Comparison of ENCODE assay signal across 27 mouse cellular contexts in genomic region chr2:49210408-49210807, GRCm38 (mm10).
A peak's percentile ranks its signal among the peaks of the same experiment; 100 is the strongest.
DNase-seq lines count a peak whose midpoint lies in the region; ATAC-seq and TF ChIP-seq lines count a peak whose summit lies in the region.
"Had no signal": no experiment of that assay in that cellular context is flagged by ENCODE, and none has a peak within 500 bp of the region (broad histone marks: within the 10 kb centered on the region; RNA-seq: fewer than 3 reads in every experiment).

No protein-coding gene starts in this region.

- no peak for TF ChIP-seq CTCF in left cerebral cortex, adult 2 months (IDR thresholded peaks at IDR 0.05)
- no peak for TF ChIP-seq CTCF in lung, adult 2 months (IDR thresholded peaks at IDR 0.05; ENCODE audit: insufficient read depth, low read length)
- TF ChIP-seq CTCF in kidney, adult 2 months (conservative IDR thresholded peaks at IDR 0.05; ENCODE audit: insufficient read depth, insufficient read length, low read depth, low read length) = no peak

- H3K27me3 ChIP-seq in kidney, adult 2 months (replicated peaks; ENCODE audit: control insufficient read depth, insufficient read depth, low read length) = no peaks in the 10 kb centered on the region
- H3K27me3 ChIP-seq: embryonic facial prominence, embryonic 13.5 days; heart, embryonic 13.5 days; hindbrain, embryonic 12.5 days; limb, embryonic 13.5 days; midbrain, embryonic 12.5 days; neural tube, embryonic 13.5 days had no signal

- H3K36me3 ChIP-seq in kidney, adult 2 months (ENCODE audit: control insufficient read depth, insufficient read depth, low read length) = no peaks in the 10 kb centered on the region
- H3K36me3 ChIP-seq: embryonic facial prominence, embryonic 13.5 days; heart, embryonic 13.5 days; hindbrain, embryonic 12.5 days; limb, embryonic 13.5 days; midbrain, embryonic 12.5 days; neural tube, embryonic 13.5 days had no signal

- no peak overlapping the region for H3K4me3 ChIP-seq in left cerebral cortex, adult 2 months
- H3K4me3 ChIP-seq in lung, adult 2 months (replicated peaks; ENCODE audit: extremely low read depth, low read depth, low read length) = no peak overlapping the region
- no peak overlapping the region for H3K4me3 ChIP-seq in kidney, adult 2 months (ENCODE audit: insufficient read depth, low read depth, low read length)
- H3K4me3 ChIP-seq: embryonic facial prominence, embryonic 13.5 days; erythroblast, embryonic 14.5 days; heart, embryonic 13.5 days; hindbrain, embryonic 12.5 days; limb, embryonic 13.5 days; midbrain, embryonic 12.5 days; neural tube, embryonic 13.5 days had no signal

- intact Hi-C loops in left cerebral cortex, postnatal 4 days (cut with DNase I) = no loop called here
- intact Hi-C loops in left cerebral cortex, adult 2 months (cut with DNase I) = no loop called here

- H3K4me1 ChIP-seq in lung, adult 2 months (ENCODE audit: control insufficient read depth, insufficient read depth, low read length) = no peaks in the 10 kb centered on the region
- H3K4me1 ChIP-seq in kidney, adult 2 months (ENCODE audit: control insufficient read depth, insufficient read depth, low read length) = no peaks in the 10 kb centered on the region
- H3K4me1 ChIP-seq: embryonic facial prominence, embryonic 13.5 days; heart, embryonic 13.5 days; hindbrain, embryonic 12.5 days; limb, embryonic 13.5 days; midbrain, embryonic 12.5 days; neural tube, embryonic 13.5 days had no signal

- TF ChIP-seq POLR2A in lung, adult 2 months (IDR thresholded peaks at IDR 0.05; ENCODE audit: borderline replicate concordance, extremely low read depth, low read depth, low read length) = no peak
- no peak for TF ChIP-seq POLR2A in kidney, adult 2 months (IDR thresholded peaks at IDR 0.05; ENCODE audit: low read depth, low read length)

- no peak for ATAC-seq in monocyte, adult 5-6 weeks (replicated peaks; ENCODE audit: insufficient number of reproducible peaks, low FRiP score, low TSS enrichment, poor library complexity, severe bottlenecking)
- ATAC-seq: intestine, postnatal 0 days had no signal

- WGBS in lung, adult 2 months = 93% methylated on average over 1 of the region's 1 CpGs
- 96% methylated on average over 1 of the region's 1 CpGs for WGBS in kidney, adult 2 months

- peak; percentile 8 for DNase-seq in left cerebral cortex, postnatal 4 days
- DNase-seq in left cerebral cortex, adult 2 months (ENCODE audit: extremely low spot score in 1 of 2, low spot score in 2 of 2) = no peak
- DNase-seq in cerebellum, adult 18-20 months = peak; percentile 55 to 60
- peak; percentile 54 to 69 for DNase-seq in cerebellum, postnatal 10 days
- no peak for DNase-seq in lung, adult 2 months
- DNase-seq in kidney, adult 2 months = no peak
- DNase-seq: adrenal gland, postnatal 25 days; B cell, adult 2 months; gastrocnemius, postnatal 25 days; heart, adult 11 months; heart, postnatal 10 days; kidney, postnatal 14 days; layer of hippocampus, adult 9-11 months; lung, postnatal 36 days; right cerebral cortex, postnatal 4 days; thymus, adult 18-20 months; thymus, postnatal 25 days had no signal

- H3K27ac ChIP-seq in left cerebral cortex, adult 2 months = no peak overlapping the region
- no peak overlapping the region for H3K27ac ChIP-seq in kidney, adult 2 months (ENCODE audit: insufficient read depth, low read depth, low read length)
- H3K27ac ChIP-seq: embryonic facial prominence, embryonic 13.5 days; heart, embryonic 13.5 days; hindbrain, embryonic 12.5 days; limb, embryonic 13.5 days; midbrain, embryonic 12.5 days; neural tube, embryonic 13.5 days; stomach, postnatal 0 days had no signal

Comparison
In these comparisons a context has a peak if more than half of its experiments do, and no peak if none do; other contexts are left out.
1. DNase-seq: peak in left cerebral cortex, postnatal 4 days (single experiment), cerebellum, adult 18-20 months (2 of 2) and cerebellum, postnatal 10 days (2 of 2); none in left cerebral cortex, adult 2 months (0 of 2), lung, adult 2 months (single experiment) and kidney, adult 2 months (single experiment).